Mouse (Mus musculus): ENCODE results near the gene Slc7a1.
A peak's percentile ranks its signal among the peaks of the same experiment; 100 is the strongest.
"Not testable (repeated sequence)": the region's sequence is repeated elsewhere in the genome, so short reads cannot be mapped to it uniquely, and the experiment has no call there.

Gene Slc7a1

DNA sequence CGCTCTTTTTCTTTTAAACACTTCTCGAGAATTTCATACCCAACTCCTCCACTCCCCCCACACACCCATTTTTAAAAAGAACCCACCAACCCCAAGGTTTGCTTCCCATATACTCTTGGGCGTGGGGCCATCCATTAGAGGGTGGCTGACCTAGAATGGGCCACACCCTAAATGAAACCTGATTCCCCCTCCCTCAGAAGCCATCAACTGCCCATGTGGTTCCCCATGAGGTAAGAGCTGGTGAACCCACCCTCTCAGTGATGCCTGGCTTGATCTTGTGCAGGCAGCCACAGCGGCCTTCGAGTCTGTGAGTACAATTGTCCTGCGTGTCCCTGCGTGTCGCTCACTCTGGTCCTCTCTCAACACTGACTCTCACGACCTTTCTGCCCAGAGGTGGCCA lies 33.2 kb downstream of the Slc7a1 start:
- no peak for DNase-seq (ENCODE audit: low spot score)

GRCm38 (mm10) chr5:148363441-148364113 lies 36.1 kb downstream of the Slc7a1 start:
- no peak for DNase-seq (ENCODE audit: low spot score)

- DNase-seq (ENCODE audit: low spot score) = no peak
Observed at GRCm38 (mm10) chr5:148362296-148362695, 37.4 kb downstream of the Slc7a1 start.

- no peak for DNase-seq (ENCODE audit: low spot score)
Observed at GRCm38 (mm10) chr5:148361759-148362010, 38.0 kb downstream of the Slc7a1 start.

DNA sequence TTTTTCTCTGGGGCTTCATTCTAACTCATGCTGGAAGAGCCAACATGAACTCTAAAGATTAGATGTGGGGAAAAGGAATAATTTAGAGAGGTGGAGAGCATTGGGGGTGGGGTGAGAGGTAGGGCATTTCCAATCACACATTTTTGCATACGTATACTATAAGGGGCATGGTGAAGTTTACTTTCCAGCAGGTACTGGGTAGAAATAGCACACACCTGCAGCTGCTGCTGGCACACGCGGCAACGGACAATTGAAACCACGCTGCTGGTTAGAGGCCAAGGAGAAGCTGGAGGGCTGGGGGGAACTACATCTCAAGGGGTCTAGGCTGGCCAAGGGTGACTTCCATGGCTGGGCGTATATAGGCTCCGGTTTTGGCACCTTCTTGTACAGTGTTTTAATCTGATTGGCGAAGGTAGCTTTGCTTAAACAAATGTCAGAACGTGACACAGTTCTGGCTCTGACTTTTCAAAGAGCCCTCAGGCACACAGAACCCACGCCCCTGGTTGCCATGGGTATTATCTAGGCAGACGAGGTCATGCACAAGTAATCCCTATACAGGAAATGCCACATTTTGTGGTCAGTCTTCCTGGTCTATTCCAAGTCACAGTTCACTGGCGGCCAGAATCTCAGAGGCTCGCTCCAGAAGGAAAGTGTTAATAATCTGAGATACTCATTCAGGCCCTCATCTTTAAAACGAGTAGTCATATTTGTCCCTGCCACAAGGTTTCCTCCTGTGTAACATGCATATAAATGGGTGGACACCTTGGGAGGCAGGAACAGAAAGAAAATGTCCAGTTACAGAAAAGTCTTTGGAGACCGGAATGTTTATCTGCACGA lies 38.6 kb downstream of the Slc7a1 start:
- peak; percentile 45 for DNase-seq (ENCODE audit: low spot score)

DNA sequence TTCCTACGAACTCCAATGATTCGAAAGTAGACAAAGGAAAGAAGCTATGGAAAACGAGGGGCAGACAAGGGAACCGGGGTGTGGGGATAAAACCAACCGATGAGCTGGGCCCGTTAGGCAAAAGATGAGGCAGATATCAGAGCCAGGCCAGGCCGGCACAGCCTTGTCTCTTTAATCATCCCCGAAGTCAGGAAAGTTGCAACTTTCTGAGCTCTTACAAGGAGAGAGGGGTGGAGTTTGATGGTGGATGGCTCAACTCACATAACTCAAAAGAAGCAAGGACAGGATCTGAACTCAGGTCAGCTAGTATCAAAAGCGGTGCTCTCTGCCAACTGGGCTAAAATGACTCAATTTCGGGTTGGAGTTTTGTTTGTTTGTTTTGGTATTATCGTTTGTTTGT lies 40.6 kb downstream of the Slc7a1 start:
- DNase-seq (ENCODE audit: low spot score) = no peak

DNA sequence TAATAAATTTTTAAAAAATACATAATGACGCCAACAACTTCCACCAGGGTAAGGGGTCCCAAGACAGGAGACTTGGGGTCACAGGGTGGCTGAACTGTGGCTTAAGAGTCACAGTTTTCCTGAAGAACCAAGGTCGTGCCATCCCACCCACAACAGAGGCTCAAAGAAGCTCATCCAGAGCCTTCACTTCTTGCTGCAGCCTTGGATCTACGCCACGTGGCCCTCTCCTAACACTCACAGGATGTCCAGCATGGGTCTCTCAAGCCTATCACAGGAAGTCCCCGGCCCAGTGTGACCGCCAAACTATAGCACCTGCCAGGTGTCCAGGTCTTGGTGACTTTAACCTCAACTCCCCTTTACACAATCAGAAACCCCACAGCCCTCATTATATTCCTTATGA lies 42.5 kb downstream of the Slc7a1 start:
- no peak for DNase-seq (ENCODE audit: low spot score)

DNA sequence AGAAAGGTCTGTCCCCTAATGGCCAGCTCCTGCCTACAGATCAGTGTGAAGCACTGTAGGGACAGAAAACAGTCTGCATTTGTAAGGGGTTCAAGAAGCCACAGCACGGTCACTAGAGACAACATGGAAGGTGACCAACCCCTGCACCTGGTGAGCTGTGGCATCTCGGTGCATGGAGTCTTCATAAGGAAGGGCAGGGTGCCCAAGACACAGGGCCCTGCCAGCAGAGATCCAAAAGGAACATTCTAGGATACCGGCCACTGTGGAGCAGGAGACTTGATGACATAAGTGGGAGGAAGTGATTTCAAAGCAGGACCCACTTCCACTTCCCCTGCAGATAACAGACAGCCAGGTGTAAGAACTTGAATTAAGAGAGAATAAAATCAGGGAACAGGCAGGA lies 43.9 kb downstream of the Slc7a1 start:
- DNase-seq (ENCODE audit: low spot score) = no peak

GRCm38 (mm10) chr5:148354536-148354935 lies 45.2 kb downstream of the Slc7a1 start:
- DNase-seq (ENCODE audit: low spot score) = no peak

DNA sequence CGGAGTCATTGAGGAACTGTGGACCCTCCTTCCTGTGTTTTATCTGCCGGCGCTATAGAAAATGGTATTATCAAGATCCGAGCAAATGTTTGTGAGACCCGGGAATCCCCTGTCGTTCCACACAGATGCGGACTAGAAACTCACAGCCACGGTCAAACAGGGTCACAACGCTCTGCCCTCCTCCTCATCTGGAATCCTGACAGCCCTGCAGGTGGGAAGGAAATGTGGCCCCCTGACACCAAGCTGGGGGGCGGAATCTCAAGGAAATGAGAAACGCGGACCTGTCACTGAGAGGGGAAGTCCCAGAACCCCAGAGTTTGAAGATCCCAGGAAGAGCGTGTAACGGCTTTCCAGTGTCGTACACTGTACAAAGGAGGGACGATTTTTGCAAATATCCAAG lies 46.3 kb downstream of the Slc7a1 start:
- DNase-seq (ENCODE audit: low spot score) = no peak

GRCm38 (mm10) chr5:148349327-148350011 lies 50.2 kb downstream of the Slc7a1 start:
- DNase-seq (ENCODE audit: low spot score) = peak; percentile 35

DNA sequence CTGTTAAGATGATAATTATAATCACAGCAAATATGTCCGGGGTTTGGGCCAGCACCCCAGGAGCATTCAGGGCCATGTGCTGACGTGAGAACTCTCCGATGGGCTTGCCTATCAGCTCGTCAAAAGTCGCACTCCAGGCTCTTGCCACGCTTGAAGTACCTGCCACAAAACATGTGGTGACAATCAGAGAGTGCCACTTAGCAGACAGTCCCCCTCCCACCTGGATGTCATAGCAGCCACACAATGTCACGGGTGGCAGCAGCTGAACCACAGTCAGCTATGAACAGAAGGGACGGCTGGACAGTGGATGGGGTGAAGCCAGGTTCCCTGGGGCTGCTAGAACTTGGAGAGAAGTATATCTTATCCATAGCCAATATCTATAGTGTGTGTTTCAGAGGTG lies 51.6 kb downstream of the Slc7a1 start:
- no peak for DNase-seq (ENCODE audit: low spot score)

DNA sequence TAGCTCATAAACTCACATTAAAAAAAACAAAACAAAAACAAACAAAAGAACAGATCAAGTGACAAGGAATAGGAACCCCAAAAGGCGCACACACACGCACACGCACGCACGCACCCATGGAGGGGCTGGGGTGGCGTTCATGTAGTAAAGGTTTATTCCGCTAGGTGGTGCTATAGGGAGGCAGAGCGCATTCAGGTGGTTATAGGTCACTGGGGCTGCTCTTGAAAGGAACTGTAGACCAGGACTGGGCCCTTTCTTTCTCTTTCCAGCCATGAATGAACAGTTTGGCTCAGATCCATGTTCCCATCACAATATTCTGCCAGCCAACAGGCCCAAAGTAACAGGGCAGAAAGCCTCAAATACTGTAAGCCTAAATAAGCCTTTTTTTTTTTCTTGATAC lies 53.2 kb downstream of the Slc7a1 start:
- no peak for DNase-seq (ENCODE audit: low spot score)

GRCm38 (mm10) chr5:148344374-148344773 lies 55.3 kb downstream of the Slc7a1 start:
- DNase-seq (ENCODE audit: low spot score) = no peak

DNA sequence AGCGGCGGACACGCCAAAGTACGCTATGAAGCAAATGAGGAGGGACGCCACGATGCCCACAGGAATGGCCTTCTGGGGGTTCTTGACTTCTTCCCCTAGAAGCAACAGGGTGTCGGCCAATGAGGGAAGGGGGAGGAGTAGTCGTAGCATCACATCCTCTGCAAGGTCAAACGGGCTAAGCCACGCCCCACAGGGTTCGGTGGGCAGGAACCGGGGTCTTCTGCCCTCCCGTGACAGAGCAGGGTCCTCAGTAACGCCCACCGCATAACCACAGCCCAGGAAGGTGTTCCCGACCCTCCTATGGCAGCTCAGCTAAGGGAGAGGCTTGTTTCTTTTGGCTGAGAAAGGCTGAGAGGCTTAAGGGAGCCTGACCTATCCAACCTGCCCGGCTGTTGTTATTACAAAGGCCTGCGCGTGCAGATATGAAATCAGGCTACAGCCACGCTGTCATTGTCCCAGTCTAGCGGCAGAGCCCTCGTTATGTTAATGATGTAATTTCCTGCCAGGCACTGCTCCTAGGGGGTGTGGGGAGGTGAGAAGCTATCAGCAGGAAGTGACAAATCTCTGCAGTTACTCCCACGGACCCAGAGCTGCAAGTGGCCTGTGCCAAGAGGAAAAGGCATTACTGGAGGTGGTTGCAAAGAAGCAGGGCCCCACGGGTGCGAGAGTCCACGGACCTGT lies 57.5 kb downstream of the Slc7a1 start:
- no peak for DNase-seq (ENCODE audit: low spot score)

DNA sequence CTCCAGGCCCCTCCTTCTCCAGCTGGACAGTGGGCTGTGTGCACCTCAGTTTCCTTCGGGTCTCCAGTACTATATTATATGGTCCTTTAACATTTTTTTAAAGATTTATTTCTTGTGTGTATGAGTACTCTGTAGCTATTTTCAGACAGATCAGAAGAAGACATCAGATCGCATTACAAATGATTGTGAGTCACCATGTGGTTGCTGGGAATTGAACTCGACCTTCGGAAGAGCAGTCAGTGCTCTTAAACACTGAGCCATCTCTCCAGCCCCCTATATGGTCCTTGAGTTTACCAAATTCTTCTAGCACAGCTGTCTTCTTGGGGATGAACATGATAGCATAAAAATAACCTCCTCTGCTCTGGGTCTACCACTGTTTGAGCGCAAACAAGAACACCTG lies 60.6 kb downstream of the Slc7a1 start:
- no peak for DNase-seq (ENCODE audit: low spot score)

- DNase-seq (ENCODE audit: low spot score) = peak; percentile 52
Observed at GRCm38 (mm10) chr5:148332622-148332974, 67.1 kb downstream of the Slc7a1 start.

GRCm38 (mm10) chr5:148331926-148332621 lies 67.6 kb downstream of the Slc7a1 start:
- no peak for DNase-seq (ENCODE audit: low spot score)

DNA sequence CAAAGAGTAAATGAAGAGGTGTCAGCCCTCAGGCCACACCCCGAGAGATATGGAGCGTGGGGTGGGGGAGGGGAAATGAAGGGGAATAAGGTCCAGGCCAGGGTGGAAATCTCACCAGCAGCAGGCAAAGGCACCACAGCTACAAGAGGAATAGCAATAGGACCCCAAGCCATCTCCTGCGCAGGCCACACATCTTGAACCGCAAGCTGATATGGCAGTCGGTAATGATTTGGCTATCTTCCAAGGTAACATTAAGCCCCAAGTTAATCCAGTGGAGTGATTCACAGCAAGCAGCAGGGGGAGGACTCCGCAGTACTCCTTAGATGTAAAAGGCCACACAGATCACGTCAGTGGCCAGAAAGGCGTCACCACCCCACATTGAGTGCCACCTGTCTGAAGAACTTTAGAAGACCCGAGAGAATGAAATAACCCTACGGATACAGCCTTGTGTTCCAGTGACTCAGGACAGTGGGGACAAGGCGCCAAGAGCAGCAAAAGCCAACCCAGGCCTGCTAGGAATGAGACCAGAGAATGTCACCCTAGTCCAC lies 68.4 kb downstream of the Slc7a1 start:
- DNase-seq (ENCODE audit: low spot score) = no peak

GRCm38 (mm10) chr5:148328982-148329381 lies 70.7 kb downstream of the Slc7a1 start:
- DNase-seq (ENCODE audit: low spot score) = no peak

DNA sequence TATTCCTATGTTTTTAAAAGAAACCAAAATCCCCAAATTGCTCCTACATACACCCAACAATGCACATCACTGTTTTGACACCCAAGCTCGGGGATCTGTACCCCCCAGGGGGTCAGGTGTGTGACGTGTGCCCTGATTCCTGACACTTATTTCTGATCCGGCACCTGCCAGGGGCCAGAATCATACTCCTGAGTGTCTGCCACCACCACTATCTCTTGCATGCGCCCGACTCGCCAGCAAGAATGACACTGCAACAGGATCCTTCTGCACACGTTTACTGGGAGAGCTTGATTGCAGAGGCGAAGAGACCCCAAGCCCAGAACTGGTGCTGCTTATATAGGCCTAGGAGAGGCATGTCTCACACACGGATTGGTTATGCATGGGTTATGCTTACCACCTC lies 73.4 kb downstream of the Slc7a1 start:
- DNase-seq (ENCODE audit: low spot score) = not testable (repeated sequence)

GRCm38 (mm10) chr5:148325317-148325885 lies 74.3 kb downstream of the Slc7a1 start:
- DNase-seq (ENCODE audit: low spot score) = no peak

Measured in ovary, postnatal 36 days (tissue).